Mouse (Mus musculus) hematopoietic stem cell, adult 5-6 weeks (primary cell): ENCODE measurements at regions not wholly inside any gene's neighbourhood (a gene's known extent, or its start where the extent isn't known, plus 50 kb on each side); places are given as distances from the start of the nearest gene placed in this dataset.
A peak's percentile ranks its signal among the peaks of the same experiment; 100 is the strongest.

Experiments
- ATAC-seq, 2 experiments: fragments of 125-278 bp in 1 of 2; replicated peaks in 1 of 2; 2 replicates each; pipeline ENCODE4 v1.8.0; 2016 to 2017; ENCODE audit warnings: inconsistent platforms in 2 of 2, mild to moderate bottlenecking in 2 of 2, moderate number of reproducible peaks in 2 of 2, low read depth in 1 of 2, moderate TSS enrichment in 1 of 2; ENCODE audit not compliant: low FRiP score in 2 of 2, poor library complexity in 2 of 2, severe bottlenecking in 2 of 2, insufficient read depth in 1 of 2, low TSS enrichment in 1 of 2

DNA sequence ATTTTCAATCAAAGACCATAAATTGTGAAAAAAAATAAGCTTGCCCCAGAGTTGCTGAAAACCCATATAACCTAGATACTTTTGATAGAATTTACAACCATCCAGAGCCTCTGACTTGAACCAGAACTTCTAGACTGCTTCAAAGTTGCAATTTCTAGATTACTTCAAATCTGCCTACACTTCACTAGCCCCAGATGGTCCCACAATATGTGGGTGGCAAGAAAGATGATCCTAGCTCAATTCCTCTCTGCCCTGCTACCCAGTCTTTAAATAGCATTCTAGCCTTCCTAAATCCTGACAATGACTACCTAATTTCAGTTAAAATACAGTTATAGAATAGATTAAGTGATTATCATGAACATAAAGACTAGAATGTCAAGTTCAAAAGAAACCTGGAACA lies 303.6 kb downstream of the Otol1 start:
- ATAC-seq: no peak

DNA sequence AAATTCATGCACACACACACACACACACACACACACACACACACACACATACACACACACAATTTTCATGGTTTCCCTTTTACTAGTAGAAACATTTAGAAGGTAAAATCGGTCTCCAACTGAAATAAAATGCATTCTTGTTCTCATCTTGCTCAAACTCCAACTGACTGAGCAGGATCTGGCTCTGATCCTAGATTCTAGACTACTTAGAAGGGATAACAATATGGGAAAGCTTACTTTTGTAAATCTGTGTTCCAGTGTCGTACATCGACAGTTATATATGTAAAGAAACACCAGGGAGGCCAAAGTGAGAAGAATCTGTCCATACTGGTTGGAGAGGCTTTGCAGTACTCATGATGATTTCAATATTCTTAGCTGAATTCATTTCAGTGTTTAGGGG lies 304.6 kb downstream of the Otol1 start:
- no peak for ATAC-seq

DNA sequence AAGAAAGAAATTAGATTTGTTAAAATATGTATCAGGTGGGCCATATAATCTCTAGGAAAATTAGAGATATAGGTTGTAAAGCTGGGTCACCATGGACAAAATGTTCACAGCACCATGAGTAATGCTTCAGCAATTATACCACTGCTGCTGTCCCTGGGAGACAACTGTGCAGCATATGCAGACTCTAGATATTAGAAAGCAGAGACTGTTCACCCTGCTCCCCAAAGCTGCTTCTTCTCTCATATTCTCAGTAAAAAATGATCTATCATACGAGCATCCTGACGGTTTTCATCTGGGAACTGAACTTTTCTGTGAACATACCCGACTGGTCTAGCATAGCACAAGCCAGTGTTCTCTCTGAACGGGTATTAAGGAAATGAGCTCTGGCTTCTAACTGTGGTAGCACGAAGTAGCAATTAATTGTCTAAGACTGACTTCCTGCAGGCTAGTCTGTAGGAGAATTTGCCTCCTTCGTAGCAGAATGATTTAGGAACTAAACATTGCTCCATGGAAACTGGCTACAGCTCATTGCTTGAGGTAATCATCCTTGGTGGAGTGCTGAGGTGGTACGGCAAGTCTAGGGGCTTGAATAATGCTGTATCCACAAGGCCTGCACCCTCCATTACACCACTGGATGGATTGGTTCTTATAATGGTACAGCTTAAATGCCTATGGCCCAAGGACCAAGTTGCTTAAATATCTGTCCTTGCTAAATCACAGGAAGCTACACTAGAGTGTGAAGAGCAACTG lies 305.9 kb downstream of the Otol1 start:
- no peak for ATAC-seq

DNA sequence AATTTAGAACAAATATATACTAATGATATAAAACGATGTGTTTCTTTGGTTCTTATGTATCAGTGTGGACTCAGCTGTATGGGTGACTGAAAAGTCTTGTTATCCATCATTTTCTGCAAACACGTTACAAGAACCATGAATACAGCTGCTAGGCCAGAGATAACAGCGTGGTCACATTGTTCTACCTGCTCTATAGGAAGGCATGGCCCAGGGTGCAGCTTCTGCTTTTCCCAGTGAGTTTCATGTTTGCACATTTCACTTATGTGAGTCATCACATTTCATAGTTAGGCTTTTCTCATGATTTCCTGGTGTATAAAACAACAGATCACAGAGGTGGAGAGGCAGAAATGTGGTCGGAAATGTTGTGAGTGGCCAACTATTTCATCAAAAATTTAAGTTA lies 306.8 kb downstream of the Otol1 start:
- peak; percentile 86 to 90 for ATAC-seq

DNA sequence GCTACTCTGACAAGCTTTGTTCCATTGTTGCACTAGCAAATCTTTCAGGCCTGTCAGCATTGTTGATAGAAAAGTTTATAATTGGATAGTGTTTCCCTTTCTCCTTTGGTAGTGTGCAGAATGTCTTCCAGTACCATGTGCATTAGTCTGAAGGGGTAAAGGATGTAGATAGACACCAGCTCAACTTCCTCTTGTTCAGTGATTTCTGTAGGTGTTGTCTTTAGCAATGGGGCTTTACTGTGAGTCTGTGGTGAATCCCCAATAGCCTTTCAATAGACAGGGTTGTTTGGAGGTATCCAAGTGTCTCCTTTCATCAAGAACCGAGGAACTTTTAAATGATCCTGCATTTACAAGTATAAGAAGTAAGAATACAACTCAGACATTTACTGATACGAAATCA lies 311.0 kb downstream of the Otol1 start:
- ATAC-seq: no peak

DNA sequence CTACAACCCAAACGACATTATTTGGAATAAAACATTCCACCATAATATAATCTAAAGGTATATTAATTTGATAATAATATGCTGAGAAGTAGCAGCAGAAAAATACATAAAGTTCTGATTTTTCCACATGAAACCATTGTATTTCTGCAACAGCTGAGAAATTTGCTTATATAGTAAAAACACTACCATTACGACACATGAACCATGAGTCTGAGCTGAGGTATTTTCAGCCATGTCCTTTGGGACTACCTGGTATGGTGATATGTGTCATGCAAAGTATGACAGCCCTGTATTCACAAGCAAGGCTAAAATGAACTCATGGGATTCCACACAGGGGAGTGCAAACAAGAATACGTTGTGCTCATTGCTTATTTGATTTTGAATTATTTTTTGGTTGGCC lies 311.7 kb downstream of the Otol1 start:
- no peak for ATAC-seq

DNA sequence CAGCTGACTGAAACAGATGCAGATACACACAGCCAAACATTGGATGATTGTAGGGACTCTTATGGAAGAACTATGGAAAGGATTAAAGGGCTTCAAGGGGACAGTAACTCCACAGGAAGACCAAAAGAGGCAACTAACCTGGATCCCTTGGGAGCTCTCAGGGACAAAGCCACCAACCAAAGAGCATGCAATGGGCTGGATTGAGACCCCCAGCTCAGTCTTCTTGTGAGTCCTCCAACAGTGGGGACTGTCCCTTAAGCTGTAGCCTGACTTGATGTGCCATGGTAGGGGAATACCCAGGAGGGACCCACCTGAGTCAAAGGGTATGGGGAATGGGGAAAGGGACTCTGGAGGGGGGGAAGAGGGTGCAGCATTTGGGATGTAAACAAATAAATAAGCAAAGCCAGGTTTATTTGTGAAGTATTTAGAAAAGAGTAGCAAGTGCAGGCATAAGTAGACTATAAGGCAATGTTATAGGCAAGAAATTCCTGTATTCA lies 313.8 kb downstream of the Otol1 start:
- ATAC-seq: no peak

DNA sequence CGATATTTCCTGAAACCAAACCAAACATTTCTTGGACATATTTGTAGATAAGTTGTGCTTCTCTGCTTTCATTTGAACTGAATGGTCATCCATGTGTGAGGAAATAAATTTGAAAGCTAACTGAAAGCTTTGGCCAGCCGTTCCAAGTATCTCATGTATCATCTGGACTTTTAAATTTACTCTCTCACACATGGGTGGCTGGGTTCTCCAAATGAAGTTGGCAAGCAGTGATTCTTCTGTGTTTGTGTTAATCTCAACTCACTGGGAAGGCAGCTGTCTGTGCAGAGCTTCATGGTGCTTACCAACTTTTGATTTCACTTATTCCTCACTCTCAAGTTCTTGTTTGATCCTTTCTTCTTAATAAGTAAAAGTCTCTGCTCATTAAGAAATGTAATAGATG lies 317.3 kb downstream of the Otol1 start:
- ATAC-seq: no peak
